Mouse (Mus musculus): ENCODE measurements around the gene Gm49416. TPM values are rescaled to one million over a fixed set of nuclear protein-coding genes. Genes with fewer than 3 reads are reported as not detected.

Gene Gm49416
- 1 to 10 TPM; 1.9 to 4.8 TPM for total RNA-seq (2023)

DNA sequence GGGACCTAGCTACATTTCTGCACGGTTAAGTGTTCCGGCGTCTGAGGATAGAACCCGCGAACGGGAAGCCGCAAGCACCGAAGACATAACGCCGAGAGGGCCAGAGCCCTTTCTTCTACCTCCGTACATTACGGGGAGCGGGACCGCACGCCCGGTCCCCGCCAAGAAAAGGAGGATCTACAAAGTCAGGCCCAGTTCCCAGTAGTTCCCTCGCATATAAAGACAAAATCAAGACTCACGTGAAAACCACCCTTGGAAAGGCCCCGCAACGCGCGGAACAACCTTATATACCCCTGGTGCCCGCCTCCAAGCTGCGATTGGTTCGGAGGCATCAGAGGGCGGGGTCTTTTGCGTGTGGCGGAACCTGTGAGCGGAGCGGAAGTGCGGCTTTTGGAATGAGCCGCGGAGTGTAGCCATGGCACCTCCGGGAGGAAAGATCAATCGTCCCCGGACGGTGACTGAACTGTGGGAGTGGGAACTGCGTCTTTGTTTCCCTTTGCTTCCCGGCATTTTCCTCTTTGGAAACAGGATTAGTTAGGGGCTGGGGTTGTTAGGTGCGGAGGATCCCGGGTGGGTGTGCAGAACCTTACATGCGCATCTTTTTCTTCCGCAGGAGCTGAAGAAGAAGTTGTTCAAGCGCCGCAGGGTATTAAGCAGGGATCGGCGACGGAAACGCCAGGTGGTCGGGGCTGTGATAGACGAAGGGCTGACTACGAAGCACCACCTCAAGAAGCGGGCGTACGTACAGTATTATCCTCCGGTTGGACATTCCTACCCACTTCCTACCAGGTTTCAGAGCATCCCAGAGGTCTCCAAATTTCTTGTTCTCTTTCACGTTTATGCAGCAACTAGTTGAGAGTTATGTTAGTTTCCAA is at the start of gene Gm49416, which contains the start of gene 1810009A15Rik:
Gene Gm49416, plus strand, starts transcription at position 416 of the 875 bp plus-strand sequence.
Gene 1810009A15Rik, plus strand, starts transcription at position 343 of the 875 bp plus-strand sequence.

DNA sequence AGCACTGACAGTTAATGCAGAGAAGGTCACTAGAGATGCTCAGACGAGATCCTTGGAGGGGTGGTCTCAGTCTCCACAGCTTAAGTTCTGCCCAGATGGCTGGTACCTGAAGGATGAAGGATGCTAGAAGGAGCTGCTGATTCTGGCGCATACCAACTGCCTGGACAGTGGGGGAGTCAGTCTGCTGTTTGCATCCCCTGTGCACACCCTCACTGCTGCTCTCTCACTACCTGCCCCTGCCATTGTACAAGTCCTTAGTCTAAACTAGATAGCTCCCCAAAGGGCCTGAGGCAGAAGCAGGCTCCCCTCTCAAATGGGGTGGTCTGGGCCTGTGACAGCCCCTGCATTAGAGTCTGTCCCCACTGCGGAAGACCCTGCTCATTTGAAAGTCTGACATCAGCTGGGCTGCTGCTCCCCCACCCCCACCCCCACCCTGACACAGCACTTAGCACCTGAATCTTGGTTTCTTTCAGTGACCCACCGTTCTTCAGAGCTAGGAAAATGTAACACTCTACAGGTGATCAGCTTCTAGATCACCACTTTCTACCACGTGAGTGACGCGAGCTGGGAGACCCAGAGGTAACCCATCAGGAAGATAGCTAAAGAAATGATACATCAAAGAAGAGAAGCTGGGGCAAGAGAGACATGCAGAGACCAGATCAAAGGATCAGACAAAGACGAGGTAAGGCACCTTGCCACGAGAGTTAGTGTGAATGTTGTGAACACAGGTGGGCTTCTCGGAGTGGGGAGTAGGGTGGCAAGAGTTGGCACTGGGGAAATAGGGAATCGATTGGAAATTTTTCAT is 49.4 kb upstream of the Gm49416 start, which contains the start of gene Gng3:
Gene Gng3, minus strand, starts transcription at position 92 of the 805 bp plus-strand sequence.

DNA sequence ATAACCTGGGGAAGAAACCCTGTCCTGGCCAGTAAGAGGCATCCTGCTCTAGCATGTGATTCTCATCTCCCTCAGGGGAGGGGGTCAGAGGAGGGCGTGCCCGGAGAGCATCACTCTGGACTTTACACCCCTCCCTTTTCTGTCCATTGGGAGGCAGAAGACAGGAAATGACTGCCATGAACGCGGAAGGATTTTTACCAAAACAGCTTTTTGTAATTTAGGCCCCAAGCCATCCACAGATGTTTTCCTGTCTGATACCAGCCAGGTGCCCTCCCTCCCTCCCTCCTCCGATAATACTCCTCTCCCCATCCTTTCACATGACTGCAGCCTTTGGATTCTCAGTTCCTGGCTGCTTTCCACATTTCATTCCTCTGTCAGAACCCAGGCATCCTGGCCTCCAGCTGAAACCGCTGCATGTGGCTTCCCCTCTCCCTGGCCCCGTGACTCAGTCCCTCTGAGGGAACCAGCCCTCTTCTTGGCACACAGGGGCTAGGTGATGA is 38.3 kb upstream of the Gm49416 start, which contains the start of gene Lrrn4cl:
Gene Lrrn4cl, plus strand, starts transcription at position 367 of the 500 bp plus-strand sequence.

DNA sequence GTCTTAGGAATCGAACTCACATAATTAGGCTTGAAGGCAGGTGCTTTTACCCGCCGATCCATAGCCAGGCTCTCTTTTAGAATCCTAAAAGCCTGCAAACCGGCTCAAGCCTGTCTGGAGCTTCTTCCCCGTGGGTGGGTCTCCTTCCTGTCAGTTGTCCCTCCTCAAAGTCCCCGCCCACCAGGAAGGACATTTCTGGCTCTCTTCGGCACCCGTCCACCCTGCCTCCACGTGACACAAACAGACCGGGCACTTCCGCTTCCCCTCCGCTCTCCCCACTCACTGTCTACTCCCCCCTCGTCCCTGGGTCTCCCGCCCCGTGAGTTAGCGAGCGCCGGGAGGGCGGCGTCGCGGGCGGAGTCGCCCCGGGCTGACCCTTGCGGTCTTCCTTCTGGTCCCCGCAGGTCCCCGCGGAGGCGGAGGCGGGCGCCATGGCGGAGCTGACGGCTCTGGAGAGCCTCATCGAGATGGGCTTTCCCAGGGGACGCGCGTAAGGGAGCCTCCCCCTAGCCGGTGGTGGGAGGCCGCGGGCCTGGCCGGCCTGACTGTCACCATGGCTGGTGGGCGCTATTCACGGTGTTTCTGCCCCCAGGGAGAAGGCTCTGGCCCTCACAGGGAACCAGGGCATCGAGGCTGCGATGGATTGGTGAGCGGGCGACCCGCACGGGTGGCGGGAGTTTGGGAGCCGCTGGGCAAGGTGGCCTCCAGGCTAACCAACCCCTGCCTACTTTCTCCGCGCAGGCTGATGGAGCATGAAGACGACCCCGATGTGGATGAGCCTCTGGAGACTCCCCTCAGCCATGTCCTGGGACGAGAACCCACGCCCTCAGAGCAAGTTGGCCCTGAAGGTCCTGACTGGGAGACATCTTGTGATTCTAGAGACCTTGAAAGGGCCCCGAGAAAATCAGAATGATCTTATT is 17.2 kb upstream of the Gm49416 start, which contains the start of gene Ubxn1:
Gene Ubxn1, plus strand, starts transcription at position 230 of the 920 bp plus-strand sequence.

DNA sequence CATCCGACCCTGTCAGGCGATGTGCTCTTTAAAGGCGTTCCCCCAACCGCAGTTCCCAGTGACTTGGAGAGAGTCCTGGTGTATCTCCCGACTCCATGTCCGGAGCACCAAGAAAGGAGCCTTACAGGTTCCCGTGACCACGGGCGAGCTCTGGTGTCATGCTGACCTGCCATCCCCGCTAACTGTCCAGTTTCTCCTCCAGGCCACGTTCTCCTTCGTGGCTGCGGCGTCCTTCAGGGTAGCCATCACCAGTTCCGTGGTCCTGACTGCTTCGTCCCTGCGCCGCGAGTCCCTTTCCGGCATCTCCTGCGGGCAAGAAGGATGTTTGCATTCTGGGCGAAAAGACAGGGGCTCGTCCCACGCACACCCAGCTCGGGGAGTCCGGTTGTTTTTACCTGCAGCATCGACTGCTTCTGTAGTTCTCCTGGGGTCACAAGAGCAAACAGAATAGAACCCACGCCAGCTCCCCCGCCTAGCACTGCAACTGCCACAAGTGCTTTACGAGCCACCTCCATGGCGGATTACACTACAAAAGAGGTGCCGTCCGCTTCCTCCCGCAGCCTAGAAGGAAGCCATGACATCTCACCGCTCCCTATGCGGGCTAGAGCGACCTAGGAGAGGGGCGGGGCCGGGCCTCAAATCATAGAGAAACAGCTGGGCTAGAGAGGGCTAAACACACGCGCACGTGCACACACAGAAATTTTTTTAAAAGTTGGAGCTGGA is 8.3 kb upstream of the Gm49416 start, which contains the start of gene Uqcc3:
Gene Uqcc3, minus strand, starts transcription at position 613 of the 723 bp plus-strand sequence.

DNA sequence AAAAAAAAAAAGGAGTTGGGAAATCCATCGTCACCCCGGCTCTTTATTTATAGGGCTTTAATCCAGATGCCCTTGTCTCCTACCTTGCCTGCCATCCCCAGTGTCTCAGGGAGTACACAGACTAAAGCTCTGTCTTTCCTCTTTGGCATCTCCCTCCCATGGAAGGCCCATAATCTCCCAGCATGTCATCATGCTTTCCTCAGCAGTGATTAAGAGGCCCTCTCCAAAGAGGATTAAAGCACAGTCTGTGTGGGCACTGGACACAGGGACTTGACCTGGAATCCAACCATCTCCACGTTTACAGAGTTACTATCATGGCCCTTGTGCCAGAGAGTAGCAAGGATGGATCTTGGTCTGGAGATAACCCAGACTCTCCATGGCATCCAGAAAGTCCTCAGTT is 5.1 kb upstream of the Gm49416 start, which contains the start of the genes Lbhd1 and Gm49403:
Gene Lbhd1, plus strand, starts transcription at position 117 of the 400 bp plus-strand sequence.
Gene Gm49403, plus strand, starts transcription at position 315 of the 400 bp plus-strand sequence.

DNA sequence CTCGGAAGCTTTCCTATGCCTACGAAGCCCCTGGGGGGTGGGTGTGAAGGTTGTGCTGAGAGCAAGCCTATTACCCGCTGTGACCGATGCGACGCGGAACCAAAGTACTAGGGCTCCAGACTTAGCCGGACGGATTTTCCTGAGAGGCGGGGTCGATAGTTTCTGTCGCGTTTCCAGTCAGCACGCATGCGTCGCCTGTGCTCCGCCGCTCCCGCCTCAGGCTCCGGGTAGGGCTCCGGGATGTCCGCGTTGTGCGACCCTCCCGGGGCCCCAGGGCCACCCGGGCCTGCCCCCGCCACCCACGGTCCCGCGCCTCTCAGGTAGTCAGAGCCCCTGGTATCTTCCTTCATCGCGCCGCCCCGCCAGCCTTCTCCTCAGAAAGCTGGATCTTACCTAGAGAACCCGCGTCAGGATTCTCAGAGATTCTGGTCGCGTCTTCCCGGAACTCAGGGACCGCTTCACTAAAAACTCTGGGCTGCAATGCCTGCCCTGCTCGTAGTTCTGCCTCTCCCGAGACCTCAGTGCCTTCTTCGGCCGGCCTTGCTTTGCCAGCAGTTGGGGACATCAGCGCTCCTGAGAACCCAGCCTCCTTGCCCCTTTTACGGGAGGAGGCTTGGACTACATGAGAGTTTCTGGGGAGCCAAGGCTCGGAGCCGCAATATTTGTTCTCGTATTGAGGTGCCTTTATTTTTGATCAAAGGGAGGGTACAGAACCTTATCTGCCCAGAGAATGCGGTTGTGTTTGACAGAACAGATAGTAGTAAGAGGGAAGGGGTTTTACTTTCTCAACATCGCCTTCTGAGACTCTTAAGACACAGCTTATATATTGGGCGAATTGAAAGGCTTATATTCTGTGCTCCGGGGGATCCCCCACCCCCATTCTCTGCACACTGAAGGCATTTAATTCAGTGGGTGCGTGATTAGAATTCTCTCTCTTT is 4.4 kb downstream of the Gm49416 start, which contains the start of gene Ints5:
Gene Ints5, plus strand, starts transcription at position 177 of the 938 bp plus-strand sequence.

DNA sequence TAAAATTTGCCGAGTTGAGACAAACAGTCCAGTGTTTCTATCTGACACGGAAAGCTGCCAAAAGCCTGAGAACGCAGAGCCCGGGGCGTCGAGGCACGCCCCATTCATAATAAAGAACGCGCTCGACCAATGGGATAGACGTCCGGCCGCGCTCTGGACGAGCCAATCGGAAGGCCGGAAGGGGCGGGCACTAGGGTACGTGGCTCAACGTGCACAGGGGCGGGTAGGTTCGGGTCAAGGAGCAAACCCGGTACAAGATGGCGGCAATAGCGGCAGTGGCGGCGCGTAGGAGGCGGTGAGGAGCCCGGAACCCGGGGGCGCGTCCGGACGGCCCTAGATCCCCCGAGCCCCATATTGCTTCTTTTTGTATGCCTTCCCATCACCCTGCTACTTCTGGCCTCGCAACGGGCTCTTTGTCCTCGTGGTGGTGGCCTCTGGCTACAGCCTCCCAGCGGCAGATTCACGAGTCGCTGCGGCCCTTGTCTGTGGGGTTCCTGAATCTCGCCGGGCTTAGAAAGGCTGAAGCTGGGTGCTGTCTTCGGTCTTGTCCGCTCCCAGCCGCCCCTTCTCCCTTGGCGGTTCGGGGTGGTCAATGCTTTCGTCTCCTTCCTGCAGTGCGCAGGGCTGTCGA is 9.3 kb downstream of the Gm49416 start, which contains the start of gene Ganab:
Gene Ganab, plus strand, starts transcription at position 207 of the 631 bp plus-strand sequence.

DNA sequence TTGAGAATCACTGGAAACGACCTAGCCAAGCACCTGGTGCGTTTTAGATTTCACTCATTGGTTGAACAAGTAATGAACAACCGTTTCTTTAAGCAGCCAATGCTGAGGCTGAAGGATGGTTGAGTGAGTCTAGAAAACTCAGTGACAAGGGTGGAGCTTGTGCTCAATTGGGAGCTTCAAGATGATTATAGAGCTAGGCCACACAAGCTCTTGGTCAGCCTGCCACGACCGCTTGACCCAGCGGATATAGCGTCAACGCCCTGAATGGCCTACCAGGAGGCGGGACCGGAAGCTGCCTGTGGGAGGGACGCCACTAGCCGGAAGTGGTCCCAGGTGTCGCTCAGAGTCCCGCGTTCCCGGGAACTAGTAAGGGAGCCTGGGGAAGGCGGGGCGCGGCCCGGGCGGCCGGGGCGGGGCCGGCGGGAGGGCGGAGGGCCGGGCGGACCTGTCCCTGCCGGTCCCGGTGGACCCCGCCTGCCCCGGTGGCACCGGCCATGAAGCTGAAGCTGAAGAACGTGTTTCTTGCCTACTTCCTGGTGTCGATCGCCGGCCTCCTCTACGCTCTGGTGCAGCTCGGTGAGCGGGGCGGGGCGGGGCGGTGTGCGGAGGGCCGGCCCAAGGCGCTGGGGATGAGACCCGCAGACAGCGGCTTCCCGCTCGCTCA is 31.5 kb downstream of the Gm49416 start, which contains the start of gene B3gat3:
Gene B3gat3, plus strand, starts transcription at position 302 of the 664 bp plus-strand sequence.

DNA sequence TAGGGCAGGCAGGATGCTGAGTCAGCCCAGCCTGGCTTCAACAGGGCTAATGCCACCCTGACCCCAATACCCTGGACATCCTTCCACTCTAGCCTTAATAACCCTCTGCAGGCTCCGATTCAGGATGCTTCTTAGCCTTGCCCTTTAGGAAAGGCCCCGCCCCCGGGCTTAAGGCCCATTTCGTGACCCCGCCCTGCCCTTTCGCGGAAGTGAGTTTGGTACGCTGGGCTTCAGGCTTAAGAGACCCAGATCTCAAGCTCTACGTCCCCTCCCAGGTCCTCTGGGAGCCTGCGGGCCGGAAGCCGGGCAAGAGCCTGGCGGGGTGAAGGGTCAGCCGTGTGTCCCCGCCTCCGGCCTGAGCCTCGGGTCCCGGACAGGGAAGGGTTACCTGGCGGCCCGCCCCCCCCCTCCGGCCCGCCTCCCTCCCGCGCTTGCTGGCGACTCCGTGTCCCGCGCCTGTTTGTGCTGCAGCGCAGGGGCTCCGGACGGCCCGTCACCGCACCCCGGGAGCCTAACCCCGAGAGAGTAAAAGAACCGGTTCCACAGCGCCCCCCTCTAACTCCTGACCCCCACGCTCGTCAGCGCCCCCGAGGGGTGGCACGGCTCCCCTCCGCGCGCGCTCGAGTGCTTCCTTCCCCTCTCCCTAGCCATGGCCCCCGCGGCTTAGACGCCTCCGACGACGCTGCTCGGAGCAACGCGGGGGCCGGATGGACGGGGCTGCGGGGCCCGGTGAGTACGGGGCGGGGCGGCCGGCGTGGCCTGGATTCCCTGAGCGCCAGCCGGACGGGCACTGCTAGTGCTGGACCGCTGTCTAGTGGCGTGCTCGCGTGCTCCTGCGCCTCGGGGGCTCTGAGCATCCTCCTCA is 40.7 kb downstream of the Gm49416 start, which contains the start of the genes Rom1 and Eml3:
Gene Rom1, minus strand, starts transcription at position 133 of the 865 bp plus-strand sequence.
Gene Eml3, plus strand, starts transcription at position 329 of the 865 bp plus-strand sequence.

DNA sequence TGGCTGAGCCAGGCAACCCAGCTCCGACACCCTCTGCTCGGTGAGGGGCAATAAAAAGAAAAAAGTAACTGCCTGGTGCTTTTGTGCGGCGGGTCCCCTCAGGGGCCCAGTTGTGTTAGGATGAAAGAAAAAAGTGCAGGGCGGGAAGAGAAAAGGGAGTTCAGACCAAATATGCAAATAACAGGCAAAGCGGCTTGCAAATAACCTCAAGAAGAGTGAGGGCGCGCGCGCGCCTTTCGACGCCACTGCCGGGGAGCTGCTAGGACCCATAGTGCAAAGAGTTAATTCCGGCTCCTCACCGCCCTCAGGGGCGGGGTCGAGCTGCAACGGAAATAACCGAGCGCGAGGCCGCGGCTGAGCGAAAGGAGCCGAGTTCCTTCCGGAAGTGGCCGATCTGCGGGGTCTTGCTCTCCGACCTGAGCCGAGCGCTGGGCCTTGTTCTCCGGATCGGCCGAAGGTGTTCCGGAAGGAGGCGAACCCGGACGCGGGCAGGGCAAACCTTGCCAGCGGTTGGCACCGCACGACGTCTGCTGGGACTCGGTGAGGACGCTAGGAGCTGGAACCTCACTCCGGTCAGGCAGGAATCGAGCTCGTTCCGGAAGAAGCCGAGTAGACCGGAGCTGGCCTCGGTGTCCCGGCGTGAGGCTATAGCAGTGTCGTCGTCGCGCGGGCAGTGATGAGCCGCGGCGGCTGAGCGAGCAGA is 52.9 kb downstream of the Gm49416 start, which contains the start of gene Mta2:
Gene Mta2, plus strand, starts transcription at position 361 of the 703 bp plus-strand sequence.

Other genes with a start within 250 kb of the Gm49416 start
- gene Chrm1, start 225.1 kb upstream of the Gm49416 start, total RNA-seq (2023) = not detected
- 100 to 1,000 TPM; 186 to 208 TPM for gene Slc3a2, start 165.6 kb upstream of the Gm49416 start, total RNA-seq (2023)
- gene Wdr74, start 153.1 kb upstream of the Gm49416 start, total RNA-seq (2023) = 10 to 100 TPM; 87.5 to 97.1 TPM
- 10 to 100 TPM; 11.8 to 13.2 TPM for gene 1700092M07Rik, start 148.2 kb upstream of the Gm49416 start, total RNA-seq (2023)
- gene Stx5a, start 147.5 kb upstream of the Gm49416 start, total RNA-seq (2023) = 100 to 1,000 TPM; 226 to 241 TPM
- gene Nxf1, start 131.9 kb upstream of the Gm49416 start, total RNA-seq (2023) = 100 to 1,000 TPM; 459 to 471 TPM
- gene Tmem223, start 117.9 kb upstream of the Gm49416 start, total RNA-seq (2023) = 10 to 100 TPM; 46.9 to 48.0 TPM
- gene Tmem179b, start 114.5 kb upstream of the Gm49416 start, total RNA-seq (2023) = 10 to 100 TPM; 66.4 to 71.6 TPM
- 10 to 100 TPM; 13.8 to 17.4 TPM for gene Taf6l, start 102.5 kb upstream of the Gm49416 start, total RNA-seq (2023)
- gene Polr2g, start 90.3 kb upstream of the Gm49416 start, total RNA-seq (2023) = 10 to 100 TPM; 60.3 to 66.7 TPM
- gene Zbtb3, start 86.4 kb upstream of the Gm49416 start, total RNA-seq (2023) = 1 to 10 TPM in 1 of 2 experiments, under 1 TPM in 1; 0.99 to 1.1 TPM
- 10 to 100 TPM; 30.4 to 30.6 TPM for gene Ttc9c, start 69.6 kb upstream of the Gm49416 start, total RNA-seq (2023)
- 100 to 1,000 TPM; 105 to 110 TPM for gene Hnrnpul2, start 68.9 kb upstream of the Gm49416 start, total RNA-seq (2023)
- 10 to 100 TPM in 1 of 2 experiments, 1 to 10 TPM in 1; 2.4 to 17.5 TPM for gene AC129217.1, start 59.2 kb upstream of the Gm49416 start, total RNA-seq (2023)
- 10 to 100 TPM; 39.2 to 44.0 TPM for gene Bscl2, start 51.5 kb upstream of the Gm49416 start, total RNA-seq (2023)
- gene Gng3, start 49.7 kb upstream of the Gm49416 start, total RNA-seq (2023) = not detected
- 1 to 10 TPM in 1 of 2 experiments, under 1 TPM in 1; 0.96 to 1.5 TPM for gene Lrrn4cl, start 38.2 kb upstream of the Gm49416 start, total RNA-seq (2023)
- 100 to 1,000 TPM; 115 to 121 TPM for gene Ubxn1, start 17.4 kb upstream of the Gm49416 start, total RNA-seq (2023)
- 10 to 100 TPM; 33.0 to 39.5 TPM for gene Uqcc3, start 8.0 kb upstream of the Gm49416 start, total RNA-seq (2023)
- 10 to 100 TPM; 13.4 to 24.7 TPM for gene Lbhd1, start 5.2 kb upstream of the Gm49416 start, total RNA-seq (2023)
- gene Gm49403, start 5.0 kb upstream of the Gm49416 start, total RNA-seq (2023) = not detected
- 10 to 100 TPM; 20.3 to 25.8 TPM for gene 1810009A15Rik, start 73 bp upstream of the Gm49416 start, total RNA-seq (2023)
- 10 to 100 TPM; 23.9 to 26.9 TPM for gene Ints5, start 4.1 kb downstream of the Gm49416 start, total RNA-seq (2023)
- 100 to 1,000 TPM; 161 to 162 TPM for gene Ganab, start 9.1 kb downstream of the Gm49416 start, total RNA-seq (2023)
- gene B3gat3, start 31.4 kb downstream of the Gm49416 start, total RNA-seq (2023) = 10 to 100 TPM; 57.0 to 61.4 TPM
- gene Rom1, start 40.4 kb downstream of the Gm49416 start, total RNA-seq (2023) = 1 to 10 TPM; 5.8 to 6.1 TPM
- gene Eml3, start 40.6 kb downstream of the Gm49416 start, total RNA-seq (2023) = 10 to 100 TPM; 91.2 to 97.8 TPM
- gene Mta2, start 52.9 kb downstream of the Gm49416 start, total RNA-seq (2023) = 100 to 1,000 TPM; 206 to 212 TPM
- gene Tut1, start 64.9 kb downstream of the Gm49416 start, total RNA-seq (2023) = 10 to 100 TPM; 31.6 to 34.9 TPM
- 100 to 1,000 TPM; 615 to 678 TPM for gene Eef1g, start 78.1 kb downstream of the Gm49416 start, total RNA-seq (2023)
- gene Ahnak, start 100.4 kb downstream of the Gm49416 start, total RNA-seq (2023) = 100 to 1,000 TPM; 113 to 135 TPM
- not detected for gene Scgb1a1, start 199.0 kb downstream of the Gm49416 start, total RNA-seq (2023)
- gene Asrgl1, start 246.7 kb downstream of the Gm49416 start, total RNA-seq (2023) = 10 to 100 TPM; 12.4 to 13.2 TPM

Data from T-cell, adult 66 days (primary cell).